Mouse (Mus musculus) layer of hippocampus, postnatal 10 days (tissue): ENCODE measurements around the gene Cphx1. TPM values are rescaled to one million over a fixed set of nuclear protein-coding genes. Genes with fewer than 3 reads are reported as not detected.
"Not testable (repeated sequence)": the region's sequence is repeated elsewhere in the genome, so short reads cannot be mapped to it uniquely, and the experiment has no call there.

Source experiments
- DNase-seq, 2 experiments: peaks; one replicate each; pipeline ENCODE4 v3.0.0; 2021; ENCODE audit warnings: low spot score in 2 of 2
- long read RNA-seq: library from polyadenylated mRNA; stranded (forward); transcript quantifications from one replicate; pipeline ENCODE4 v2.0.0, GENCODE M21; 2023
- total RNA-seq, 2 experiments: library from RNA; stranded (reverse); gene quantifications; 2 replicates each; pipeline ENCODE4 v1.2.3; 2021

The Cphx1 gene
- total RNA-seq, result not detected
- long read RNA-seq, partial matches to known transcripts, result 0 of 1 reads
- long read RNA-seq, other reads (novel, unspliced or antisense), result 1 of 1 reads

- not testable (repeated sequence) for DNase-seq
Observed at GRCm38 (mm10) chr14:25938004-25938403, at the start of gene Cphx1. TSS of gene Cphx1 (plus strand) at chr14:25938304.

GRCm38 (mm10) chr14:25894566-25894965 lies 43.5 kb upstream of the Cphx1 start:
- not testable (repeated sequence) for DNase-seq

- DNase-seq, result not testable (repeated sequence)
Observed at GRCm38 (mm10) chr14:25895686-25896085, 42.4 kb upstream of the Cphx1 start.

GRCm38 (mm10) chr14:25903000-25903399 lies 35.1 kb upstream of the Cphx1 start, which contains the start of gene Plac9a:
TSS of gene Plac9a (minus strand) at chr14:25903100.
- not testable (repeated sequence) for DNase-seq

- peak; percentile 1 to 5 for DNase-seq
Observed at GRCm38 (mm10) chr14:25905243-25905642, 32.9 kb upstream of the Cphx1 start.

- not testable (repeated sequence) for DNase-seq
Observed at GRCm38 (mm10) chr14:25907272-25907671, 30.8 kb upstream of the Cphx1 start.

GRCm38 (mm10) chr14:25908976-25909375 lies 29.1 kb upstream of the Cphx1 start:
- DNase-seq, result not testable (repeated sequence)

GRCm38 (mm10) chr14:25918427-25919170 lies 19.5 kb upstream of the Cphx1 start:
- not testable (repeated sequence) for DNase-seq

- not testable (repeated sequence) for DNase-seq
Observed at GRCm38 (mm10) chr14:25926814-25927561, 11.1 kb upstream of the Cphx1 start.

- not testable (repeated sequence) for DNase-seq
Observed at GRCm38 (mm10) chr14:25927562-25927881, 10.6 kb upstream of the Cphx1 start, which contains the start of gene Tmem254a. TSS of gene Tmem254a (minus strand) at chr14:25927672.

GRCm38 (mm10) chr14:25936867-25937630 lies 1.1 kb upstream of the Cphx1 start:
- DNase-seq, result not testable (repeated sequence)

- not testable (repeated sequence) for DNase-seq
Observed at GRCm38 (mm10) chr14:25957861-25958260, 19.8 kb downstream of the Cphx1 start.

GRCm38 (mm10) chr14:25978371-25979241 lies 40.5 kb downstream of the Cphx1 start, which contains the start of gene Duxbl1:
TSS of gene Duxbl1 (plus strand) at chr14:25978577.
- DNase-seq, result not testable (repeated sequence)

- peak in 1 of 2 experiments; percentile 9 for DNase-seq
Observed at GRCm38 (mm10) chr14:25979242-25979941, 41.3 kb downstream of the Cphx1 start.

GRCm38 (mm10) chr14:25981880-25982279 lies 43.8 kb downstream of the Cphx1 start:
- DNase-seq, result peak in 1 of 2 experiments; percentile 9
